Mouse (Mus musculus) Patski (cell line): ENCODE data around the gene Arntl2. TPM values are rescaled to one million over a fixed set of nuclear protein-coding genes. Genes with fewer than 3 reads are reported as not detected.

Source experiments
- ATAC-seq: fragments of 100-300 bp; one replicate; pipeline ENCODE4 v1.8.0; 2021
- CTCF ChIA-PET: fragments of 350-600 bp; sonication (Branson Sonifier 250); formaldehyde crosslinking; loops from one replicate; lab custom pipeline; 2022; ENCODE audit warnings: inconsistent platforms; lab: Charles Lee
- POLR2A ChIA-PET: fragments of 350-600 bp; sonication (Branson Sonifier 250); formaldehyde crosslinking; loops from one replicate; lab custom pipeline; 2022; ENCODE audit warnings: antibody characterized with exemption, inconsistent platforms; lab: Charles Lee
- DNase-seq: peaks from one replicate; pipeline ENCODE4 v3.0.0-alpha.2; 2011; ENCODE audit warnings: low read depth, low spot score
- H3K27me3 ChIP-seq: fragments of 371-371 bp; one replicate; pipeline ENCODE4 v1.5.1; 2021
- CTCF ChIP-seq: fragments of 100-300 bp; IDR thresholded peaks from one replicate; pipeline ENCODE4 v1.5.1; 2021
- in situ Hi-C: fragments of 300-500 bp; cut with MboI; formaldehyde crosslinking; loops from 3 replicates; pipeline ENCODE4 v1.11.1; 2018; ENCODE audit warnings: low pct_unique_long_range_greater_than_20kb, mixed read lengths
- polyA plus RNA-seq: library from polyadenylated mRNA; unstranded; gene quantifications from one replicate; pipeline ENCODE4 v1.2.3, GENCODE M21; 2021

Gene Arntl2
- polyA plus RNA-seq, 1 experiment from 2014 or later: 8.1 TPM

DNA sequence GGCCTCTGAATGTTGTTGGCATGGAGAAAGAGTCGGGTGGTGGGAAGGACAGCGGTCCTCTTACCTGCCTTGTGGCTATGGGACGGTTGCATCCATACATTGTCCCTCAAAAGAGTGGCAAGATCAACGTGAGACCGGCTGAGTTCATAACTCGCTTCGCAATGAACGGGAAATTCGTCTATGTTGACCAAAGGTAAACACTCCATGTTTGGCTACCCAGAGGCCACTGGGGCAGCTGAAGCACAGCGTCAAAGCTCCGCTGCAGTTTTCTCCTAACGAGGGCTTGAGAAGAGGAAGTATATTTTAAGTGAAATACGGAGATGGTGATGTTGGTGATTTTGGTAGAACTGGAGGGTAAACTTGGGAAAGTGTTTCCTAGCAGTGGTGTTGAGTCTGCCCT, 26.1 kb downstream of the Arntl2 start:
- H3K27me3 ChIP-seq: no peaks in the 10 kb centered on the region
- DNase-seq (no peak), ATAC-seq (no peak)
- in situ Hi-C loops: loop anchor here (25.0 kb wide), 2 partner anchors 990 to 1140 kb away; no protein-coding TSS in a partner anchor
- CTCF ChIA-PET: interaction anchor here (1.4 to 2.6 kb wide), 2 partner anchors 173 to 198 kb away, joined by 3 to 6 read pairs; no protein-coding TSS in a partner anchor
- no peak for TF ChIP-seq CTCF
- POLR2A ChIA-PET: interaction anchor here (0.6 kb wide), 1 partner anchor 534 kb away, joined by 3 read pairs; no protein-coding TSS in a partner anchor

DNA sequence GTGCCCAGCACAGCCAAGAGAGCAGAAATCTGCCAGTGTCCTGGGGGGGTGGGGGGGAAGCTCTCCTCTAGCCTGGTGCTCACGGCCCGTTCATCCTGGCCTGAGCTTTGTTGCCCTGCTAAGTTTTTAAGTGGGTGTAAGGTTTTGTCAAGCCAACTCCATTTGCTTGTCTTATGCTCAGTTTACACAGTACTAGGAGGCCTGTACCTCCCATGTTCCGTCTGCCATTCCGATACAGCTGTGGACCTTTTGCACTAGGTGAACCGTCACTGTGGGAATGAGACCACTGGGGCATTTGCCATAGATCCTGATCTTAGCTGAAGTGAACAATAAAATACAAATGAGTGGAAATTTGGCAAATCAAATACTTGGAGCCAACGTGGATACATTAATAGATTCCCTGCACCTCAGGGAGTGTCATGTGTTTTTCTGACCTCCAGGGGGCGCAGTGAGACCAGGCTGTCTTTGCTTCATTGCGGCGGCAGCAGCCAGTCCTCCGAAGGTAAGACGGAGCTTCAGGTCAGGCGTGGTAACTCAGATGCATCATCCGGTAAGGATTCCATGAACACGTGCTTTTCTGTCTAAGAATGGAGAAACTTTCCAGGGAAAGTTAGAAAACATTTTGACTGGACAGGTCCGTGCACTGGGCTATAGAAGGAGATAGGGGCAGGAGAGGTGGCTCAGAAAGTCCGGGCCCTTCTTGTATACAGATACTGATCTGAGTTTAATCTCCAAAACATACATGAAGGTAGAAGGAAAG, 29.1 kb downstream of the Arntl2 start:
- CTCF ChIA-PET: interaction anchor here (0.6 to 2.2 kb wide), 15 partner anchors 9 to 220 kb away, joined by 3 to 9 read pairs (median 3); no protein-coding TSS in a partner anchor
- POLR2A ChIA-PET: no interaction called here
- peak; percentile 78 for TF ChIP-seq CTCF
- H3K27me3 ChIP-seq: no peaks in the 10 kb centered on the region
- ATAC-seq (peak; percentile 68), DNase-seq (no peak)
- in situ Hi-C loops: loop anchor here (25.0 kb wide), 3 partner anchors 412 to 1137 kb away; no protein-coding TSS in a partner anchor

DNA sequence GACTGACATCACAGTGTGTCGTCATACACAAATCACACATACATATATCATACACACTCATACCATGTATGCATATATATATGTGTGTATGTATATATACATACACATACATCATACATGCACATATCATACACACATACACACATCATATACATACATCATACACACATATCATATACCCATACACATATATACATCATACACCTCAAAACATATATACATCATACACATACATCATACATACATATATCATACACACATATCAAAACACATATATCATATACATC, 29.6 kb downstream of the Arntl2 start:
- POLR2A ChIA-PET: no interaction called here

DNA sequence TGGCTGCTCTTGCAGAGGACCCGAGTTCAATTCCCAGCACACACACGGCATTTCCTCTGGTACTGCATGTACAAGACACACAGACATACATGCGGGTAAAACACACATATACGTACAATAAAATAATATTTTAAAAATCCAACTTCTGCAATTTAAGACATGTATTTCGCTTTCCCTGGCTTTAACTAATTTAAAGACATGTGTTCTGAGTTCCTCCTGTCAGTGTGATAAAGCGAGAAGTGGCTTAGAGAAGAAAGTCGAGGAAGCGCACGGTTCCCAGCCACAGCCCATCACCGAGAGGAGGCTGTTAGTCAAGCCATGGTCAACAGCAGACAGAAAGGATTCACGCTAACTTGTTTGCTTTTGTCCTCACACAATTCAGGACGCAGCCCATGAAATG, 35.5 kb downstream of the Arntl2 start:
- ChIA-PET POLR2A (no interaction called here), CTCF (interaction anchor here (1.0 to 1.2 kb wide), 2 partner anchors 147 to 163 kb away, joined by 4 to 5 read pairs; no protein-coding TSS in a partner anchor)
- DNase-seq (no peak), ATAC-seq (no peak)
- no peak for TF ChIP-seq CTCF
- in situ Hi-C loops: loop anchor here (25.0 kb wide), 1 partner anchor 406 kb away; no protein-coding TSS in a partner anchor
- no peaks in the 10 kb centered on the region for H3K27me3 ChIP-seq

More for the DNA sequence above, 29.6 kb downstream of the Arntl2 start:
- in situ Hi-C loops: loop anchor here (25.0 kb wide), 1 partner anchor 412 kb away; no protein-coding TSS in a partner anchor
- ATAC-seq (no peak), DNase-seq (no peak)
- TF ChIP-seq CTCF: no peak
- CTCF ChIA-PET: interaction anchor here (0.6 to 2.2 kb wide), 12 partner anchors 9 to 220 kb away, joined by 3 to 9 read pairs (median 4); no protein-coding TSS in a partner anchor
- H3K27me3 ChIP-seq: no peaks in the 10 kb centered on the region

- ChIA-PET CTCF (interaction anchor here (0.6 to 3.1 kb wide), 30 partner anchors 9 to 182 kb away, joined by 3 to 29 read pairs (median 4); partner anchors contain the start of gene Smco2), POLR2A (no interaction called here)
- ATAC-seq: peak; percentile 76
- no peaks in the 10 kb centered on the region for H3K27me3 ChIP-seq
- in situ Hi-C loops: loop anchor here (25.0 kb wide), 1 partner anchor 404 kb away; no protein-coding TSS in a partner anchor
- TF ChIP-seq CTCF: peak; percentile 83
- no peak for DNase-seq
Observed at GRCm38 (mm10) chr6:146833485-146834314, 37.8 kb downstream of the Arntl2 start.

DNA sequence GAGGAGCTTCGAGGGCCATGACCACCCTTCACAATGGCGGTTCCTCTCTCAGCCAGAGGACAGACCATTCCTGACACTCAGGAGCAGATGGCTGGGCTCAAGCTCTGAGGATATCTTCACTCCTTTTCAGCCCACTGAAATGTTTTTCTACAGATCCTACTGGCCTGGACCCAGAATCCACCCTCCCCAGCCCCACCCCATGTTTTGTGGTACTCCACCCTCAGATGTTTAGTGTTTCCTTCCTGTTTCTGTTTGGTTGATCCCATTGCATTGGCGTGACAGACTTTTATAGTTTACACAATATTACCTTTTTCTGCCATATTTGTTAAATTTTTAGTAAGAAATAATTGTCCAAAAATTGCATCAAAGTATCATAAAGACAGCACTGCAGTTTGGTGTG, 38.5 kb downstream of the Arntl2 start:
- CTCF ChIA-PET: interaction anchor here (0.8 to 3.1 kb wide), 18 partner anchors 9 to 181 kb away, joined by 3 to 29 read pairs (median 6); partner anchors contain the start of gene Smco2
- TF ChIP-seq CTCF: no peak
- no peak for DNase-seq
- in situ Hi-C loops: loop anchor here (25.0 kb wide), 1 partner anchor 403 kb away; no protein-coding TSS in a partner anchor
- ATAC-seq: no peak
- no peaks in the 10 kb centered on the region for H3K27me3 ChIP-seq
- POLR2A ChIA-PET: no interaction called here

- in situ Hi-C loops: loop anchor here (5.0 to 25.0 kb wide), 3 partner anchors 37 to 402 kb away; no protein-coding TSS in a partner anchor
- no peak for TF ChIP-seq CTCF
- no peaks in the 10 kb centered on the region for H3K27me3 ChIP-seq
- CTCF ChIA-PET: interaction anchor here (1.2 to 3.1 kb wide), 3 partner anchors 11 to 159 kb away, joined by 3 to 15 read pairs (median 3); no protein-coding TSS in a partner anchor
- no peak for ATAC-seq
- DNase-seq: no peak
- POLR2A ChIA-PET: no interaction called here
Observed at GRCm38 (mm10) chr6:146835784-146836183, 39.9 kb downstream of the Arntl2 start.

DNA sequence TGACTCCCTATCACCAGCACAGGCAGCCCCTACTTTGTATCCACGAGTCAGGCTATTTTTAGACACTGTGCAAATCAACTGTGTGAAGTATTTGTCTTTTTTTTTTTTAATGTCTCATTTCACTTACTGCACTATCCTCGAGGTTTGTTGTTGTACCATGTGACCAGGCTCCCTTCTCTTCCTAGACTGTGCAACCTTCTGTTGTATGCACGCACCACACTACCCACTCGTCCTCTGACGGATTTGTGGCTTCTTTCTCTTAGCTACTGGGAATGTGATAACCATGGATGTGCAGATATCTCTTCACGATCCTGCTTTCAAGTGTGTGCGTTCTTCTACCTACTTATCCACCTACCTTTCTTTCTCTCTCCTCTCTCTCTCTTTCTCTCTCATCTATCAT, 41.5 kb downstream of the Arntl2 start:
- ChIA-PET CTCF (interaction anchor here (1.4 to 1.7 kb wide), 2 partner anchors 150 to 157 kb away, joined by 3 to 5 read pairs; no protein-coding TSS in a partner anchor), POLR2A (no interaction called here)
- in situ Hi-C loops: loop anchor here (5.0 to 25.0 kb wide), 3 partner anchors 35 to 400 kb away; no protein-coding TSS in a partner anchor
- H3K27me3 ChIP-seq: no peaks in the 10 kb centered on the region
- TF ChIP-seq CTCF: no peak
- ATAC-seq: no peak
- DNase-seq: no peak

DNA sequence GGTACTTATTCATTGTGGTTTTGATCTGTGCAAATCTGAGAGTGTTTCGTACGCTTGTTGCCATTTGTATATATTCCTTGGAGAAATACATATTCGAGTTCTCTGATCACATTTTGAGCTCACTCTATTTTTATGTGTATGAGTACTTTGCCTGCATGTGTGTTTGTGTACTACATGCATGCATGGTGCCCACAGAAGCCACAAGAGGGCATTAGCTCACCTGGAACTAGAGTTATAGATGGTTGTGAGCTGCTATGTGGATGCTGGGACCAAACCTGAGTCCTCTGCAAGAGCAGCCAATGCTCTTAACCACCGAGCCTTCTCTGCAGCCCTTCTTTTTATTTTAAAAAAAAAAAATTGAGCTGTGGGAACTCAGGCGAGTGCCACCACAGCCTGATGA, 42.5 kb downstream of the Arntl2 start:
- ATAC-seq (no peak), DNase-seq (no peak)
- no peaks in the 10 kb centered on the region for H3K27me3 ChIP-seq
- TF ChIP-seq CTCF: no peak
- POLR2A ChIA-PET: no interaction called here
- CTCF ChIA-PET: interaction anchor here (1.3 to 1.7 kb wide), 4 partner anchors 11 to 158 kb away, joined by 3 to 6 read pairs (median 5); partner anchors contain the start of gene Smco2
- in situ Hi-C loops: loop anchor here (5.0 to 25.0 kb wide), 3 partner anchors 34 to 399 kb away; no protein-coding TSS in a partner anchor
